Mouse (Mus musculus): ENCODE data around the gene Ssr1.

GRCm38 (mm10) chr13:37981063-37981462, 13.0 kb downstream of the Ssr1 start:
- TF ChIP-seq CTCF (IDR thresholded peaks at IDR 0.05; ENCODE audit: low read depth, low read length): no peak
- no peak for TF ChIP-seq POLR2A (IDR thresholded peaks at IDR 0.05; ENCODE audit: borderline replicate concordance, low read depth, low read length)
